Mouse (Mus musculus) E14TG2a.4 (cell line): ENCODE measurements around the gene Cela1.

Experiments used
- CTCF ChIP-seq: conservative IDR thresholded peaks from 2 replicates; pipeline ENCODE4 v1.5.1; 2014; ENCODE audit warnings: low read length
- NANOG ChIP-seq: IDR thresholded peaks from 2 replicates; pipeline ENCODE4 v1.6.1; 2014; ENCODE audit warnings: borderline replicate concordance, low read length, mixed read lengths
- POU5F1 ChIP-seq: IDR thresholded peaks from 2 replicates; pipeline ENCODE4 v1.6.1; 2014; ENCODE audit warnings: low read length, borderline replicate concordance

- no peak for TF ChIP-seq CTCF
- no peak for TF ChIP-seq POU5F1
- TF ChIP-seq NANOG = peak; percentile 4; the same call in 1 of the 2 replicates
Observed at GRCm38 (mm10) chr15:100636700-100637501, 50.8 kb downstream of the Cela1 start, which contains the start of gene Smagp.
